Mouse (Mus musculus) mesoderm, embryonic 11.5 days (tissue): ENCODE measurements around the gene Gstk1.
A peak's percentile ranks its signal among the peaks of the same experiment; 100 is the strongest.

ENCODE experiments used
- DNase-seq: peaks from one replicate; pipeline ENCODE4 v3.0.0-alpha.2; 2012; ENCODE audit warnings: low read depth, low spot score

The Gstk1 gene

DNA sequence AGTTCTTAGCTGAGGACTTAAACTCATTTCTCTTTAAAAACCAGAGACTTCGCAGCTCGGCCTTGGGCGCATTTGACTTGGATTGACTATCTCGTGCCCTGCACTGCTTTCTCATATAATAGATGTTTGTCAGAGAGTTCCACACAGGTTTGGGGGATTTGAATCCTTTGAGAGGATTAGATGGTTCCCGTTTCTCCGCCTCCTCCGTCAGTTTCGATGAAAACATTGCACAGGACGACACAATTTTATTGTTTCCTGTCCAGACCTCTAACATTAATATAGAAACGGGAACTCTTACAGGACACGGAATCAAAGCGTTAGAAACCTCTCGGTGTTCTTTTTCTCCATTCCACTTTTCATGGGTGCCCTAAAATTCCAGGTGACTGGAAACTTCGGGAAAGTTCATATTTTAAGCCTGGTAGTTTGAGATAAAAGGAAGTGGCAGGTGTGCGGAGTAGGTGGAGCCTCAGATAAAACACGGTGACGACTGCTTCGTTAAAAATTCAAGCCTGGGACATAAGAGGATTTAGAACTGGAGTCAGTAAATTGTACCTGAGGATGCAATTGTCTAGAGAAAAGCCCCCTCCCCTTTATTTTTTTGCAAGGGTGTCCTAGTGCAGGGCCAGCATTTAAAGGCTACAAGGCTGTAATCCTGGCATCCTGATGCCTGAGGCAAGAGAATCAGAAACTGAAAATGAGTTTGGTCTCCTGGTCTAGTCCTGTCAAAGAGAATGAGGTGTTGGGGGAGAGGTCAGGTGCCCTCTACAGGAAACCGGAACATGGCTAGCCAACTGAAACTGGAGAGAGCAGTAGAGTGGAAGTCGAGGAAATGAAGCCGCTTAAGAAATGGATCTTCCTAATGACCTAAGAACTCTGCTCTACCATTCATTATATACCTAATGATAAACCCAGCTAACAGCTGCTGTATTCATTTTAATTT lies 19.9 kb downstream of the Gstk1 start:
- DNase-seq = peak; percentile 23

DNA sequence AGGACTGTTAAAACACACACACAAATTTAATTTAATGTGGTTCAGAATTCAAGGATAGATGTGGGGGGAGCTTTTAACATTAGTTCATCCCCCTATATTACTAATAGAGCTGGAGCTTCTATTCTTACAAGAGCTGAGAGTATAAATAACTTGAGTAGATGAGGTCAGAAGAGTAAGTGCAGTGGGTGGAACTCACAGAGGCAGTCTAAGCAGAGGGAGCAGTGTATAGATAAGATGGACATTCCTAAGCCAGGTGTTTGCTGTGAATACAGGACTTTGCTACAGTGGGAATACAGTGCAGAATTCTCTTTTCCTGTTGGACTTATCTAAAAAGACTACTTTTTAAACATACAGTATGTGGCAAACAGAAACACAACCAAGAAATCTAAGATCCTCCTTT lies 25.1 kb downstream of the Gstk1 start:
- no peak for DNase-seq

DNA sequence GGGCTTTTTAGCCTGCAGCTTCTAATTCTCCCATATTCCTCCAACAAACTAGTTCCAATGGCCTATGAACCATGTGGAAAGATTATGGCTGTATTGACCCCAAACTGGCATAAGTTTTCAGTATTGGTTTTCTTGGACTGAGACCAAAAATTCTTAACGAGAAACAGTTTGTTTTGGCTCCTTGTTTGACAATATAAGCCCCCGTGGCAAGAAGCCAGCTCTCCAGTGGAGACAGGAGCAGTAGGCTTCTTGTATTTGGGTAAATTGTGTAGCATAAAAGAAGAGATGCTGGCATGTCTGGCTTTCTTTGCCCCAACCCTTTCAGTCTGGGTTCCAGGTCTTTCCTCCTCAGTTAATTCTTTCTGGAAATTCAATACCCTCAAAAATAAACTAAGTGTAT lies 30.4 kb downstream of the Gstk1 start:
- DNase-seq = no peak

DNA sequence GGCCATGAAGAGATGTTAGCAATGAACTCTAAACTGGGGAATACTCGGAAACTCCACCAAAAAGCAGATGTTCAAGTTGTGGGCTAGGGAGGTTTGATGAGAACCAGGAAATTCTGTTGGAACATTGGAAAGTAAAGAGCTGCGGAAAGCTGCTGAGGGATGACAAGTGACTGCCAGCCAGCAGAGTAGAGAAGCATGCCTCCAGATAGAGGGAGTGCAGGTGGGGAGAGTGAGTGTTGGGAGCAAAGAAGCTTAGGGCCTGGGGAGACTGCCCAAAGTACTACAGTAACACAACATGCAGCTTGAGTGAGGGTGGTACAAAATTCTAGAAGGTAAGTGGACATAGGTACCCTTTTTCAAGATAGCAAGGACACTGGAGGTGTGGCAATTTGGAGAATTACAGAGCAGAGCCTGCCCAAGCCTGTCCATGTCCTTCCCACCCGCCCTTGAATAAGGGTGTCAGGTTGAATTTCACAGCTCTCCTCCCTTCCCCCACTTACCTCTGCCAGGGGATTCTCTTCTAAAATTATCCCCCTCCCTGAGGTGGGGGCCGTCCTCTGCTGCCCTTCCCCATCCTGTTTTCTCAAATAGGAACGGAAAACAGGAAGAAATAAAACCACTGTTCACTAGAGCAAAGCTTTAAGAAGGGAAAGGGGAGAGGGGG lies 37.3 kb downstream of the Gstk1 start:
- DNase-seq = no peak

DNA sequence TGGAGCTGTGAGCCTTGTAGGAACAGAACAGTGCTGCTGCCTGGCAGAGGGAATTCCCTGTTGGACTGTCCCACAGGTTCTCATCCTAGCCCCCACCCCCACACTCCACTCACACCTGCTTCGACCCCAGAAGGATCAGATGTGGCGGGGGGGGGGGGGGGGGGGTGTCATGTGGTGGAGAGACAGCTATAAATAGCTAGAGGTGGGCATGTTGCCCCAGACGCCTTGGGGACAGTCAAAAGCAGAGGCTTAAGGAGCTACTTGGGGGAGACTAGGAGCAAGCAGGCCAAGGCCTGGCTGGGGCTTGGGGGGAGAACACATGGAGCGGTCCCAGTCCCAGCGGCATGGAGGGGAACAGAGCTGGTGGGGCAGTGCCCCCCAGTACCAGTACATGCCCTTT lies 40.7 kb downstream of the Gstk1 start, which contains the start of gene Clcn1:
TSS of gene Clcn1 (plus strand) at position 238 of the 400 bp plus-strand sequence.
- DNase-seq = no peak

DNA sequence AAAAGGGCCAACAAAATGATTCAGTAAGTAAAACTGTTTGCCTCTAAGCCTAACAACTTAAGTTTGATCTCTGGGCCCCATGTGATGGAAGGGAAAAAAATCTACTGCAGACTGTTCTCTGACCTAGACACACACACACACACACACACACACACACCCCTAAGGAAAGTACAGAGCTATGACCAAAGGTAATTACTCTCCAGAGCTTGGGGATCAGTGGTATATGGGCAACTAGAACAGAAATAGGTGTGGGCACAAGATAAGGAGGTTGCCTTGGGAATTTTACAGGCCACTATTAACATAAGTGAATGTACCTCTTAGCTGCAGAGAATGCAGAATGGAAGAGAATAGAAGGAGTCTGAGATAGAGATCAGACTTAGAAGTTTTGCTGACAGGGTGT lies 41.8 kb downstream of the Gstk1 start:
- DNase-seq = no peak

DNA sequence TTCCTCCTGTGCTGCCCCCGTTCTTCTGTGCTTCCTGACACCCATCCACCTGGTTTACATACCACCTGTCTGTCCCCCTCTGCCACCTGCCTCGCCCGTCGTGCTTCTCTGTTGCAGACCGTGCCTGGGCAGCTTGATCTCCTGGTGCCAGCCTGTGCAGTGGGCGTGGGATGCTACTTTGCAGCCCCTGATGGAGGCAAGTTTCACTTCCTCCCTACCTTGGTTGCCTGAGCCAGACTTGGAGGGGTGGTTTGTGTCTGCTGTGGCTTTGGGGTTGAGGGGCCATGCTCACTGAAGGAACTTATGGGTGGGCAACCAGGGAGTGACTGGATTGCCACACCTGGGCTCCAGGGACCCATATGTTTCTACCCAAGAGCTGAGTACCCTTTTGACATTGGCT lies 47.6 kb downstream of the Gstk1 start:
- DNase-seq = no peak

DNA sequence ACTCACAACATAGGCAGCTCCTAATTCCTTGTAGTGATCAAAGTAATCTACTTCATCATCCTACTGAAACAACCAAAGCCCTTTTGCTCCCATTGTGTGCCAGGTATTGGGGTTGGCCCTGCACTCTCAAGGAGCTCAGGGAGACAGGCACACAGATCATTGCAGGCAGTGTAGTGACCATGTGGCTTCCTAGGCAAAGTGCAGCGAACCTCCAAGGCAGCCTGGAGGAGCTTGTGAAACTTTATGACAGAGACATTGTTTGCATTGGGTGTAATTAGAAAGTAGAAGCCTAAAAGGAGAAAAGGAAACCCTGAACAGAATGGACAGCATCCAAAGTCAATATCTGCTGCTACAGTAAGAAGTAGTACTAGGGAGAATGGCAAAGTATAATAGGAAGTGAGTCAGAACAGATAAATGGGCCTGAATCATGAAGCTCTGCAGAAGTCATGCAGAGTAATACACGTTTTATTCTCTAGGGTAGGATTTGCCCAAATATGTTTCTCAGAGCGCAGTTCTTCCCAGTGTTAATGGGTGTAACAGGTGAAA lies 49.9 kb downstream of the Gstk1 start:
- DNase-seq = no peak

DNA sequence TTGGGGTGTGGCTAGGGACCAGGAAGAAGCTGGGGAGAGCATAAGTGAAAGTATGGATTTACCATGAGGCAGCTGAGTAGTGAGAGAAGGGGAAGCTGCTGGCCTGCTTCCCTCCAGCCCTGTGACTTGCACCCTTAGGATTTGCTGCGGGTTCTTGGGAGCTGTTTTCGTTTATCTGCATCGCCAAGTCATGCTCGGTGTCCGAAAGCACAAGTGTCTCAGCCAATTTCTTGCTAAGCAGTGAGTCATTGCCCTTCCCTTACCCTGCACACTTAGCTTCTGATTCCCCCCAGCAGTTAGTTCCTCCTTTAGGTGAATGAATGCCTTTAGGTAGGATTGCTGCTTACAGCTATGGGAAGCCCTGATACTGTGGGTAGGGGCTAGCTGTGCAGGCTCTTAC lies 53.6 kb downstream of the Gstk1 start:
- DNase-seq = no peak
